Mouse (Mus musculus): ENCODE measurements around the gene Nudt6. TPM values are rescaled to one million over a fixed set of nuclear protein-coding genes. Genes with fewer than 3 reads are reported as not detected.

The Nudt6 gene
- polyA plus RNA-seq, 1 experiment from 2014 or later = 18.2 TPM

DNA sequence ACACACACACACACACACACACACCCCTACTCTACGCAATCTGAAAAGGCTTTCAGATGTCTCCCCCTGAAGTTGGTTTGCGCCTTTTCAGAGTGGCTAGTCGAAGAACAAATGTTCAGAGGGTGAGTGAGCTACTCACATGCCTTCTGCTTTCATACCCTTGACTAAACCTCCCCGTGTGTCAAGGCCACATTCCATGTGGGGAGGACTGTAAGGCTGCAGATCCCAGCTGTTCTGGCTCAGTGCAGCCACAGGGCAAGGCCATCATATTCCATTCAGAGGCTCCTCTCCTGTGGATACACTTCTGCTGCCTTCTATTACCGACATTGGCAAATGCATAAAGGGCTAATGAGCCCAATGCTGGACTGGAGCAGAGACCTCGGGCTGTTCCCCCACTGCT is 41.6 kb downstream of the Nudt6 start:
- no peak for TF ChIP-seq CTCF (IDR thresholded peaks at IDR 0.05; ENCODE audit: low read depth)
- Histone ChIP-seq H3K4me3 (replicated peaks; ENCODE audit: low read depth, low read length) (no peak overlapping the region), H3K36me3 (ENCODE audit: insufficient read depth, low read length) (no peaks in the 10 kb centered on the region), H3K27me3 (ENCODE audit: insufficient read depth, low read length) (no peaks in the 10 kb centered on the region), H3K27ac (peak overlapping the region; percentile 31; the same call in 1 of the 2 replicates), H3K4me1 (replicated peaks; ENCODE audit: insufficient read depth, low read length) (0 out of 2 replicates have a peak, but pooled peaks cover 3% of the 10 kb centered on the region), H3K4me2 (ENCODE audit: low read length) (no peak overlapping the region), H3K9me3 (replicated peaks; ENCODE audit: low read length) (no peaks in the 10 kb centered on the region), H3K9ac (ENCODE audit: low read depth, low read length) (no peak overlapping the region)
- ATAC-seq (replicated peaks; ENCODE audit: low FRiP score, low read depth) (peak; percentile 74), DNase-seq (ENCODE audit: low spot score) (peak; percentile 80)
- 41% methylated on average over 6 of the region's 6 CpGs for WGBS

DNA sequence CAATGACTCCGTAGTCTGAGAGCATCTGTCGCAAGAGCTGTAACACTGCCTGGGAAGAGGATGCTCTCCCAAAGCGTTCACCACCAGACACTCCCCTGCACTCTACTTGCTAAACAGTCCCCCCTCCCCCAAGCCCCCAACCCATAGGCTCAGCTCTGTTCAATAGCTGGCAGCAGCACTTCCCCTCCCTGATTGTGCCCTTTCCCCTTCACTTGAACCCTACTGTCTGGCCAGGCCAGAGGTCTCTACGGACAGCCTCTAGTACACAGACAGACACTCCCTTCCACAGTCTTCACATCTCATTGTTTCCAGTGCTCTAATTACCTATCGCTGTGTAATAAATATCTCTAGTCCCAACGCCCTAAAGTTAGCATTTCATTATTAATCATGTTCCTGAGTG is 42.1 kb downstream of the Nudt6 start:
- no peak for TF ChIP-seq CTCF (IDR thresholded peaks at IDR 0.05; ENCODE audit: low read depth)
- Histone ChIP-seq H3K27ac (no peak overlapping the region), H3K27me3 (ENCODE audit: insufficient read depth, low read length) (no peaks in the 10 kb centered on the region), H3K9ac (ENCODE audit: low read depth, low read length) (no peak overlapping the region), H3K4me3 (replicated peaks; ENCODE audit: low read depth, low read length) (no peak overlapping the region), H3K36me3 (ENCODE audit: insufficient read depth, low read length) (no peaks in the 10 kb centered on the region), H3K4me1 (replicated peaks; ENCODE audit: insufficient read depth, low read length) (0 out of 2 replicates have a peak, but pooled peaks cover 3% of the 10 kb centered on the region), H3K9me3 (replicated peaks; ENCODE audit: low read length) (no peaks in the 10 kb centered on the region), H3K4me2 (ENCODE audit: low read length) (no peak overlapping the region)
- 35% methylated on average over 6 of the region's 6 CpGs for WGBS
- peak; percentile 50; the same call in 1 of the 2 replicates for ATAC-seq (replicated peaks; ENCODE audit: low FRiP score, low read depth)
- DNase-seq (ENCODE audit: low spot score) = peak; percentile 59

DNA sequence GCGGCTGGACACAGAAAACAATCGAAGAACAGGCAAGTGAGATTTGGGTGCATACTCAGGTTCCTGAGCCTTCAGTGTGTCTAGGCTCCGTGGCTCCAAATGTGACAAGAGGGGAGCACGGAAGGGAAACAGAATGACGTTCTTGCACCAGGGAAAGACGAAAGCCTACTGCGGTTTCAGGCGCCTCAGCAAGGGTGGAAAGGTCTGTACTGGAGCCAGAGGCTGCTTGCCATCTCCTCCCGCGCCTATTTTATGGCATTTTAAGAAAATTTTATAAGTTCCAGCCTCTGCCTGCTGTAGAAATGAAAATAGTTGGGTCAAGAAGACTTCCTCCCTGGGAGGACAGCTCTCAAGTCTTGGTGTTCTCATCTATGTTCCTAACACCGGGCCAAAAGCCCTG is 46.3 kb downstream of the Nudt6 start:
- Histone ChIP-seq H3K27me3 (ENCODE audit: insufficient read depth, low read length) (no peaks in the 10 kb centered on the region), H3K36me3 (ENCODE audit: insufficient read depth, low read length) (no peaks in the 10 kb centered on the region), H3K4me1 (replicated peaks; ENCODE audit: insufficient read depth, low read length) (0 out of 2 replicates have a peak, but pooled peaks cover 3% of the 10 kb centered on the region), H3K9ac (ENCODE audit: low read depth, low read length) (no peak overlapping the region), H3K9me3 (replicated peaks; ENCODE audit: low read length) (no peaks in the 10 kb centered on the region), H3K4me3 (replicated peaks; ENCODE audit: low read depth, low read length) (no peak overlapping the region), H3K4me2 (ENCODE audit: low read length) (no peak overlapping the region), H3K27ac (peak overlapping the region; percentile 43; the same call in 1 of the 2 replicates)
- DNase-seq (ENCODE audit: low spot score) (peak; percentile 65), ATAC-seq (replicated peaks; ENCODE audit: low FRiP score, low read depth) (no peak)
- TF ChIP-seq CTCF (IDR thresholded peaks at IDR 0.05; ENCODE audit: low read depth) = no peak
- WGBS = 61% methylated on average over 11 of the region's 11 CpGs

DNA sequence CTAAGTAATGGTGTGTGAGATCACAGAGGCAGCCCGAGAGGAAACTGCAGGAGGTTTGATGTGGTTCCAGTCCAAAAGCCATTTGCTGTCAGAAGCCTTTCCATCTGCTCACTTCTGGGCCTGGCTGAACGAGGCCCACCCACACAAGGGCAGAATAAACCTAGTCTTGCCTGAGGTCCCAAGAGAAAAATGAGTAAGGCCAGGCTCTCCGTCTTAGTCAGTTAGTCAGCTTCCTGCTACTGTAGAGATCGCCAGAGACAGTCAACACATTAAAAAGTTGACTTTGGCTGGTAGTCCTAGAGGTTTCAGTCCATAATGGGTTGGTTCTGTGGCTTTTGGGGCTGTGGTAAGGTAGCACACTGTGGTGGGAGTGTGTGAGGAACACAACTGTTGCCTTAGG is 49.6 kb downstream of the Nudt6 start:
- TF ChIP-seq CTCF (IDR thresholded peaks at IDR 0.05; ENCODE audit: low read depth) = no peak
- Histone ChIP-seq H3K4me2 (ENCODE audit: low read length) (no peak overlapping the region), H3K9ac (ENCODE audit: low read depth, low read length) (no peak overlapping the region), H3K36me3 (ENCODE audit: insufficient read depth, low read length) (no peaks in the 10 kb centered on the region), H3K4me1 (replicated peaks; ENCODE audit: insufficient read depth, low read length) (no peaks in the 10 kb centered on the region), H3K4me3 (replicated peaks; ENCODE audit: low read depth, low read length) (no peak overlapping the region), H3K27ac (no peak overlapping the region), H3K9me3 (replicated peaks; ENCODE audit: low read length) (no peaks in the 10 kb centered on the region), H3K27me3 (ENCODE audit: insufficient read depth, low read length) (no peaks in the 10 kb centered on the region)
- ATAC-seq (replicated peaks; ENCODE audit: low FRiP score, low read depth) (no peak), DNase-seq (ENCODE audit: low spot score) (peak; percentile 46)
- WGBS = 23% methylated on average over 4 of the region's 4 CpGs

DNA sequence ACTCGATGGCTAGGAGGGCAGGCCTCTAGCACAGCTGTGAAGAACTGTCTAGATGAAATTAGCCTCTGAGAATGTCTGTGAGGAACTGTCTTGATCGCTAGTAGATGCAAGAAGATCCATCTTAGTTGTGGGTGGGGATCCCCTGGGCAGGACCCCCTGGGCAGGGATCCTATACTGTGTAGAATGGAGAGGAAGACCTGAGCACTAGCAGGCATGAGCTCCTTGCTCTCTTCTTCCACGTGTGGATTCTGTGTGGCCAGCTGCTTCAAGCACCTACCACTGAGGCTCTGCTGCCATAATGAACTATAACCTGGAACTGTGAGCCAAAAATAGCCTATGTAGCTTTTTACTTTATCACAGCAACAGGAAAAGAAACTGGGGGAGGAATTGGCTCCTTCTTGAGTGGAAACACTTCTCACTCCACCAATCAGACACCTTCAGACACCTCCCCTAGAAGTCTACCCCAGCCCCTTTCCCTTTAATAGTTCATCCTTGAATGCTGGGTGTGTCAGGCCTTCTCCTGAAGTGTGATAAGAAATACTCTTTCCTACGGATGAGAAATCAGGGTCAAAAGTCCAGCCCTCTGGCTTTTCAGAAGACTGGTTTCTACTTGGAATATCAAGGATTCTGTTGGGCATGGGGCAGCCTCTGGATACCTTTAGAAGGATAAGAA is 53.5 kb downstream of the Nudt6 start:
- no peak overlapping the region for H3K4me2 ChIP-seq (ENCODE audit: low read length)
- DNase-seq (ENCODE audit: low spot score) = no peak
- no peak for ATAC-seq (replicated peaks; ENCODE audit: low FRiP score, low read depth)
- H3K27me3 ChIP-seq (ENCODE audit: insufficient read depth, low read length) = no peaks in the 10 kb centered on the region
- H3K36me3 ChIP-seq (ENCODE audit: insufficient read depth, low read length) = no peaks in the 10 kb centered on the region
- H3K4me1 ChIP-seq (replicated peaks; ENCODE audit: insufficient read depth, low read length) = no peaks in the 10 kb centered on the region
- no peak overlapping the region for H3K4me3 ChIP-seq (replicated peaks; ENCODE audit: low read depth, low read length)
- no peak for TF ChIP-seq CTCF (IDR thresholded peaks at IDR 0.05; ENCODE audit: low read depth)
- WGBS = 54% methylated on average over 4 of the region's 4 CpGs
- H3K9me3 ChIP-seq (replicated peaks; ENCODE audit: low read length) = no peaks in the 10 kb centered on the region
- H3K9ac ChIP-seq (ENCODE audit: low read depth, low read length) = no peak overlapping the region
- H3K27ac ChIP-seq = no peak overlapping the region

DNA sequence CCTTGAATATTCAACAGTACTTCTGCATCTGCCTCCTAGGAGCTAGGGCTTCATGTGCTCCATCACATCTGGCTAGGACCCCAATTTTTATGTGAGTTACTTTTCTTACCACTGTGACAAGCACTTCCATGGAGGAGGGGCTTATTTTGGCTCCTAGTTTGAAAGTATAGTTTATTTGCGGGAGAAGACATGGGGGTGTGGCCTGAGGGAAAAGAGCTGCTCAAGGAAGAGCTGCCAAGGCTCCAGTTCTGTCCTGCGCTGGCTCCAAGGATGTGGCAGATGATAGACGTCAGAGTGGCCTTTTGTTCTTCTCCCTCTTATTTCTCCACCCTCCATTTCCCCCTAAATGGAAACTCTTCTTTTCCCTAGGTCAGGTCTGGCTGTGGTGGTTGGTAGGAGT is 54.0 kb downstream of the Nudt6 start:
- Histone ChIP-seq H3K9ac (ENCODE audit: low read depth, low read length) (no peak overlapping the region), H3K9me3 (replicated peaks; ENCODE audit: low read length) (no peaks in the 10 kb centered on the region), H3K27me3 (ENCODE audit: insufficient read depth, low read length) (no peaks in the 10 kb centered on the region), H3K4me3 (replicated peaks; ENCODE audit: low read depth, low read length) (no peak overlapping the region), H3K4me1 (replicated peaks; ENCODE audit: insufficient read depth, low read length) (no peaks in the 10 kb centered on the region), H3K4me2 (ENCODE audit: low read length) (no peak overlapping the region), H3K27ac (no peak overlapping the region), H3K36me3 (ENCODE audit: insufficient read depth, low read length) (no peaks in the 10 kb centered on the region)
- 39% methylated on average over 3 of the region's 3 CpGs for WGBS
- DNase-seq (ENCODE audit: low spot score) (peak; percentile 76), ATAC-seq (replicated peaks; ENCODE audit: low FRiP score, low read depth) (0 out of 2 replicates have a peak, but pooled peaks have one; percentile 25)
- TF ChIP-seq CTCF (IDR thresholded peaks at IDR 0.05; ENCODE audit: low read depth) = no peak
